Mouse (Mus musculus) regulatory T cell (primary cell): ENCODE data around the gene Sap18b.
"Not testable (repeated sequence)": the region's sequence is repeated elsewhere in the genome, so short reads cannot be mapped to it uniquely, and the experiment has no call there.

ENCODE experiments used
- in situ Hi-C: fragments of 300-600 bp; cut with MboI, MseI; formaldehyde crosslinking; loops from one replicate; pipeline ENCODE4 v1.15.1; 2025; ENCODE audit warnings: high pct_unique_total_duplicates

The Sap18b gene

DNA sequence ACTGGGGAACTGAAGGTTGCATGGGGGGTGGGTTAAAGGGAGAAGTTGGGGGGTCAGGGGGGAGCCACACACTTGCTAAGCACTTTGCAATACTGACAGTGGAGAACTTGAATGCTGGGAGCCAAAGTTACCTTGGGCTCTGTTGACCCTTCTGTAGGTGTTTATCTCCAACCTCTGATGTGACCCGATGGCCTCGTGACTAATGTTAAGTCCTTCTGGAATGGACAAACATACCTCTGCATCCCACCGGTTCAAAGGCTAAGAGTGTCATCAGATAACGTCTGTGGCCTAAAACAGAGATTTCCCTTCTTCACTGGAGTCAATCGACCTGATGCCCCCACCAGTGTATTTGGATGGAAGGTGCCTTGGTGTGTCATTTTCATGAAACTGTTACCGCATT lies 3.9 kb upstream of the Sap18b start:
- in situ Hi-C loops, result loop anchor here (5.0 to 10.0 kb wide), 2 partner anchors 474 to 914 kb away; no protein-coding TSS in a partner anchor

DNA sequence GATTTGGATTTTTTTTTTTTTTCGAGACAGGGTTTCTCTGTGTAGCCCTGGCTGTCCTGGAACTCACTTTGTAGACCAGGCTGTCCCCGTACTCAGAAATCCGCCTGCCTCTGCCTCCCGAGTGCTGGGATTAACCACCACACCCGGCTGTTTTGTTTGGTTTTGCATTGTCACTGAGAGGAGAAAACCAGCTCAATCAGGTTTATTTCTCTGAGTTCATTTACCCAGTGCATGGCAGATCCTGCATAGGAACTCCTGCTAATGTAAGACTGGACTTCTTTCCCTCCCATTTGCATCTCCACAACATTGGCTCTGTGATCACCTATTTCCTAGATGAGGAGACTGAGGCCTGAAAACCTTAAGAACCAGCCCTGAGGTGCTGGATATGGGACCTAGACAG lies 3.0 kb upstream of the Sap18b start:
- in situ Hi-C loops, result loop anchor here (5.0 to 10.0 kb wide), 2 partner anchors 473 to 915 kb away; no protein-coding TSS in a partner anchor

DNA sequence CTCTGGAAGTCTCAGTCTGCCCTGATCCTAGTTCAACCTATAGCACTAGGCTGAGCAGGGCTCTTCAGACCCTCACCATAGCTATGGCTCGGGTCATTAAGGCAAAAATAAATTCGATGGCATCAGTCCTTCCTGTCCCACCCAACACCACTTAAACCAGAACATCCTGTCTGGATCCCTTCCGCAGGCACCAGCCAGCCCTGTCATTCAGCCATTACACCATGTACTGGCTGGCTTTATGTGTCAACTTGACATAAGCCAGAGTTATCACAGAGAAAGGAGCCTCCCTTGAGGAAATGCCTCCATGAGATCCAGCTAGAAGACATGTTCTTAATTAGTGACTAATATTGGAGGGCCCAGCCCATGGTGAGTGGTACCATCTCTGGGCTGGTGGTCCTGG lies 2.4 kb upstream of the Sap18b start:
- in situ Hi-C loops, result loop anchor here (5.0 to 10.0 kb wide), 2 partner anchors 472 to 915 kb away; no protein-coding TSS in a partner anchor

DNA sequence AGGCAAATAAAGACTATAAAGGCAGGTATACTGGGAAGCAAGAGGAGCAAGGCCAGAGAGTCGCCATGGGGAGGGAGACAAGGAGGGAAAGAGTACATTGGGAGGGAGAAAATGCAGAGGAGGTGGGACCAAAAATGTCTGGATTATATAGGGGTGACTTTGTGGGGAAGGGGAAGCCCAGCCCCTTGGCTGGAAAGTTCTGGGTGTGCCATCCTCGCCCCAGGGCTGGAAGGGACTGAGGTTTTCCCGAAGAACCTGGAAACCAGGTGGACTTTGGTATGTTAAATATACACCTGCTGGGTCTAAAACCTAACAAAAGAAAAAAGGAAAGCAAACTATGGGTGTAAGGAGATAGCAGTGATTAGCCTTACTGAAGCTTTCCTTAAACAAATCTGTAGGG lies 5.0 kb downstream of the Sap18b start:
- in situ Hi-C loops, result no loop called here

DNA sequence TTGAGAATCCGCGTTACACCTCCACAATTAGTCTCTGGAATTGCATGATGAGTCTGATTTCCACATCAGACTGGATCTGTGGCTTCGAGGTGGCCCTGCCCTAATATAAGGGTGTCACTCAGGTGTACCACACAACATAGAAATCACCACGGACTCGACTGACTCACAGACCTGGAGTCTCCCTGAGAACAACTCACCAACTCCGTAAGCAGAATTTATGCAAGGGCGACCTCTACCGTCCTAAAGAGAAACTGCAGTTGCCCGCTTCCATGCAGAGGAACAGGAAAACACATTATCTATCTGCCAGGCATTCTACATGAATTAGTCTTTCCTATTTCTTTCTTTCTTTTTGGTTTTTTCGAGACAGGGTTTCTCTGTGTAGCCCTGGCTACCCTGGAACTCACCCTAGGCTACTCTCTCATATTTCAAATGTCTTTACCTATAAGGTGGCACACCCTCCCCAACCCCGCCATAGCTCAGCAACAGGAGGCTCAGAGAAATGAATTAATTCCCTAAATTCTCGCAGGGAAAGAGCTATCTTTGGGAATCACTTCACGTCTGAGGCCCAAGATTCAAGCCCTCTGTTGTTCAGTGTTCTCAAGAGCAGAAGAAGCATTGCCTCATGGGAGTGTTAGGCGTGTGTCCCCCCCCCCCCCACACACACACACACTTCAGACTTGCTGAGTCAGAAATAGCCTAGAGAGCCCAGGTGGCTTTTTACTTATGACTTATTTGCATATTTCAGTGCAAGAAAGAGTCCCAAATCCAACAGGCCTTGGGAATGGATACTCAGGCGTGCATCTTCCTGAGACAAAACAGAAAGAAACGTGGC lies 7.7 kb downstream of the Sap18b start:
- in situ Hi-C loops, result no loop called here

DNA sequence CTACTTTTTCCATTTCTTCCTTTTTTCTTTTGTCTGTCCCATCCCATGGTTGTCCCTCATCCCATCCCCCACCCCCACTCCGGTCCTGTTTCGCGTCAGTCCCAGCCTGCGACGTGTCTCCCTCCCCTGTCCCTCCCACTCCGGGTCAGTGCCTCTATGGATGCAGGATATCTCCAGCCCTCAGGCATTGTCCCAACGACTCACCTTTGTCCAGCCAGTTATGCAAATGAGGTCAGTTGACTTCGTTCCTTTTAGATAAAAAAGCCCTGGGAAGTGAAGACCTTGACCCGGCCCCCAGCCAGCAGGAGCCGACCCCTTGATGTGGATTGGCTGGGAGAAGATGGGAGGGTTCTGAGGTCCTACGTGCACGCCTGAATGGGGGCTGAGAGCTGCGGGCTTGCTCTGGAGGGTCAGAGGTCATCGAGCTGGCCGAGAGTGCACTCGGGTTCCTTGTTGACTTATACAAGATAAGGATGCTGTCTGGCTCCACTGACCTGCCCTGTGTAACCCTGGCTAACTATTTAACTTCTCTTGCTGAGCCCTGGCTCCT lies 8.4 kb downstream of the Sap18b start:
- in situ Hi-C loops, result no loop called here

DNA sequence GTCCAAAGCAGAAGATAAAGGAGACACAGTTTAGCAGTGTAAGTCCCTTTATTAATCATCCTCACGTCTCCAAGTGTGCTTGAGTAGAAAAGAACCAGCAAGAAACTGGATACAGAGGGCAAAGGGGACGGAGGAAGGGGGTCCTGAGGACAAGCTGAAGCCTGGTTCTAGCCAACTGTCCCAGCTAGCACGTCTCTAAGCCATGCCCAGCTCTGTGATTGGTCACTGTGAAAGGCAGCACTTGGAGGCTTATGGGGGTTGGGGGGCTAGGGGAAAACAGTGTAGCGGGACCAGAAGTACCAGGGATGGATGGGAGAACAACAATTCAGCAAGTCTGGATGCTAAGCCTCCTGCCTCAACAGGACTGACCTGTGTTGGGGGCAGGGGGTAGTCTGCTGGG lies 10.7 kb downstream of the Sap18b start:
- in situ Hi-C loops, result no loop called here

DNA sequence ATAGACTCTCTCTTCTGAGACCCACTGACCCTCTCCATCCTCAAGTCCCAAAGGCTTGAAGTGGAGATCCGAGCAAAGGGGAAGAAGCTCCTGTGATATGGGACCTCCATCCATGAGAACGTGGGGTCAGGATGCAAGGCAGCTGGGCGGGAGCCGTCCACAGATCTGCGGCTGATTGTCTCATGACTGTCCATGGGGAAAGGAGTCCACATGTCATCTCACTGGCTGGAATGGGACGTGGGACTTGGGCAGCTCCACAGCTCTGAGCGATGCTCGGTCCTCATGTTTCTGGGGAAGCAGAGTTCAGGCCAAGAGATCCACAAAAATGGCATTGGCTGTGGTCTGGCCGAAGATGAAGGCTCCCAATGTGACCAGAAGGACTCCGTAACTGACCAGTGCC lies 12.1 kb downstream of the Sap18b start:
- in situ Hi-C loops, result no loop called here

DNA sequence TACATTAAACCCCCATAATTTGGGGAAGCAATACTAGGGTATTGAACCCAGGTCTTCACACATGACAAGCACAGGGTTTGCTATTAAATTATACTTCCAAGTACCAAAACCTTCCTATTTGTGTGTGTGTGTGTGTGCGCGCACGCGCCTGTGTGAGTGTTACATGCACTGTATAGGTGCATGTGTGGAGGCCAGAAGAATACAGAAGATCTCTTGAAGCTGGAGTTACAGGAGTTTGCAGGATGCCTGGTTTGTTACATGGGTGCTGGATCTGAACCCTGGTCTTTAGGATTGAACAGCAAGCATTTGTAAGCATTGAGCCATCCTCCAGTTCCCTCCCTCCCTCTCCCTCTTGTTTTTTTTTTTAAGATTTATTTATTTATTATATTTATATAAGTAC lies 14.1 kb downstream of the Sap18b start:
- in situ Hi-C loops, result no loop called here

DNA sequence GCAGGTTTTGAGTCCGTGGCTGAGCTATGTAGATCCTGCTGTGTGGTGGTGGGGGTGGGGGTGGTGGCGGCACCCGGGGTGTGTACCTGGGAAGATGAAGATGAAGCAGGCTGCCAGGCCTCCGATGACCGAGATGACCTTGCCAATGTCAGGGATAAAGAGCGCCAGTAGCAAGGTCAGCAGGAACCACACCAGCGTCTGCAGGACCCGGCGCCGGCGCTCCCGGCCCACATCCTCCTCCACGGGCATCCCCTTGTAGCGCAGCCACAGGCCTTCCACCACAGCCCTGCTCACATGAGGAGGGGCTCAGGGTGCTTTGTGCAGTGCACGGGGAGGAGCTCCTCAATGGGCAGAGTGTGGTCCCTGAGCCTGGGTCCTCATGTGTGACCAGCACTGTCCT lies 16.3 kb downstream of the Sap18b start:
- in situ Hi-C loops, result no loop called here

DNA sequence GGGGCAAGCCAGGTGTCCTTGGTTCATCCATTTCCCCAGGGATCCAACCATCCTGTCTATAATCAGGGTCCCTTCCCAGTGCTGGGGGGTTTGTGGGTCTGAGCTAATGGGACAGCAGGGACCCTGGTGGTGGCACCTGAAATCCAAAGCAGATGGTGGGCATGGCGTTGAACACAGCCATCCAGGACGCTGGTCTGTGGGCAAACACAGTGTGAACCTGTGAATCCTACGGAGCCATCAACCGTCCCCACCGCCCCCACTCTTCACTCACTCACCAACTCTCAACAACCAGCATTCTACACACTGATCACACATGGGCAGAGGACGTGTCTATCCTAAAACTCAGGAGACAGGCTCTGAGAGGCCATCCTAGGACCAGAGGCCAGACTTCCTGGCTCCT lies 18.8 kb downstream of the Sap18b start:
- in situ Hi-C loops, result no loop called here

DNA sequence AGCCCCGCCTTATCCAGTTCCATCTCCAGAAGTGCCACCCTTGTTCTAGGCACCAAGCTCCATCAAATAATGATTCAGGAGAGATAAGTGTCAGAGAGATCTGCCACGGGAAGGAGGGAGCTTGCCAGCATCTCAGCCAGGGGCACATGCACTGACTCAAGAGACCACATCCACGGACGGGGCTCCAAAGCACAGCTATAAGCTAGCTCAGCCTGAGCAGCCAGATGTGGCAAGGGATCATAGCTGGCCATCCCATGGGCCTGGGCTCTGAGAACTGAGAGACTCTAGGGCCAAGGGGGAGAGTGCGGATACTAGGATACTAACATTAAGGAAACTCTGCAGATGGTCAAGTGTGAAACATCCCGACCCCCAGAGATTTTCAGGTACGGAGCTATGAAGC lies 19.9 kb downstream of the Sap18b start:
- in situ Hi-C loops, result no loop called here

DNA sequence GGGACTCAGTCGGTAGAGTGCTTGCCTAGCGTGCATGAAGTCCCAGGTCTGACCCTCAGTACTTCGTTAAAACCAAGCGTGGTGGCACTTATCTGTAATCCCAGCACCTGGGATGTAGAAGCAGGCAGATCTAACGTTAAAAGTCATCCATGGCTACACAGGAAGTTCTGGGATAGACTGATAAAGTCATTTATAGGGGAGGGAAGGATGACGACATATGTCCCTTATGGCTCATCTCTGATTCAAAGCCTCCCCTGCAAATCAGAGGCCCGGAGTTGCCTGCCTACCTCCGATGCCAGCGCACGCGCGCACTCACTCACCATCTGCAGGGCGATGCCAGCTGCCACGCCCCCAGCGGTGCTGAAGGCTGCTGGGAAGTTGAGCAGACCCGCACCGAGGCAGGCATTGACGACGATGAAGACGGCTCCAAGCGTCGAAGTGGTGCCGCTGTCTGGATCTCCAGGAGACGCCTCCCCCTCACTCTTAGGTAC lies 23.0 kb downstream of the Sap18b start:
- in situ Hi-C loops, result no loop called here

DNA sequence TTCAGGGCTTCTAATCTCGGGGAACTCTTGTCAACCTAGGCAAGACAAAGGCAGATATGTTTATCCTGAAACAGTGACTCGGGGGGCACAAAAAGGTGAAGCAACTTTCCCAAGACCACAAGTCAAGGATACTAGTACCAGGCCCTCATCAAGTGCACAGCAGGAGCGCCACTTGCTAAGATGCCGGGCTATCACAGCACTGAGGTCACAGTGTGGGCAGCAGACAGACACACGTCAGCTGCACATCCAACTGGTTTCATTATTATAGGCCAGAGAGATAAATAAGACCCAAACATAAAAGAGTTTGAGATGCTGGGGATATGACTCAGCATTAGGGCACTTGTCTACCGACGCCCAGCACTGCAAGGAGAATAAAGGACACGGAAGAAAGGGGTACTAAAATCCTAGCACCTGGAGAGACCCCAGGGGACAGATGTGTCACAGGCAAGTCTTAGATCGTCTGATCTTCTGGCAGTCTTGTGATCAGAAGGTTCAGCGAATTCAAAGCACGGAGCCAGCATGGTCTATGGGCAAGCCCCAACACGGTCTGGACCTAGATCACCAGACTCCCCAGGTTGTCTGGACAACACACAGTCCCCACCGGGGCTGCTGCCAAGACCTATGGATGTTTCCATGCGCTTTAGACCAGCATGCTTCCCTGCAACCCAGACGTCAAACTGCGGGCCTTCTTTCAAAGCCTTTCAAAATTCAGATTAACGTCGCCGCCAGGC lies 23.8 kb downstream of the Sap18b start:
- in situ Hi-C loops, result no loop called here

DNA sequence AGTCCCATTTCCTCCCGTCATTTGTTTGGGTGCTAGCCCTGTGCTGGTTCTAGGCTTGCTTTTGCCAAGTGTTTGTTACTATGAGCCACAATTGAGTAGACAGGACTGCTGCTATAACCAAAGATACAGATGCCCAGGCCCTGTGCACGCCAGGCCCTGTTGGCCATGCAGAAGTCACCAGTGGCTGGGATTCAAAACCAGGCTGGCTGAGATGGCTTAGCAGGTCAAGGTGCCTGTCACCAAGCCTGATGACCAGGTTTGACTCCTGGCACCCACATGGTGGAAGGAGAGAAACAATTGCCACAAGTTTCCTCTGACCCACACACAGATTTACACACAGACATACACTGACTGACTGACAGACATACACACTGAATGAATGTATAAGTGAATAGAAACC lies 25.2 kb downstream of the Sap18b start:
- in situ Hi-C loops, result no loop called here

DNA sequence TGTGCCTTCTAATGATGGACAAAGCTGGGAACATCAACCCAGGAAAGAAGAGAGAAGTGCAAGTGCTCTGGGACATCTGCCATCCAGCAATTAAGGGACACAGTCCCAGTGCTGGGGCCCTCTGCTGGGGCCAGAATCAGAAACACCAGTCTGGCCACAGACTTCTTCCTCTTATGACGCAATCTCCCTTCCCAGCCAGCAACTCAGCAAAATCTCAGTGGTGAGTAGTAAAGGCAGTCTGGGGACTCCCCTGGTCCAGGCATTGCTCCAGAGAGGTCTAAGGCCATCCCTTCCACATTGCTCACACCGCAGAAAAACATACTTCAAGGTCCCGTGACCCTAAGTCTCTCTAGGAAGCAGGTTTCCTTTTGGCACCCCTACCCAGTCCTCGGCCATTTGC lies 27.1 kb downstream of the Sap18b start:
- in situ Hi-C loops, result no loop called here

DNA sequence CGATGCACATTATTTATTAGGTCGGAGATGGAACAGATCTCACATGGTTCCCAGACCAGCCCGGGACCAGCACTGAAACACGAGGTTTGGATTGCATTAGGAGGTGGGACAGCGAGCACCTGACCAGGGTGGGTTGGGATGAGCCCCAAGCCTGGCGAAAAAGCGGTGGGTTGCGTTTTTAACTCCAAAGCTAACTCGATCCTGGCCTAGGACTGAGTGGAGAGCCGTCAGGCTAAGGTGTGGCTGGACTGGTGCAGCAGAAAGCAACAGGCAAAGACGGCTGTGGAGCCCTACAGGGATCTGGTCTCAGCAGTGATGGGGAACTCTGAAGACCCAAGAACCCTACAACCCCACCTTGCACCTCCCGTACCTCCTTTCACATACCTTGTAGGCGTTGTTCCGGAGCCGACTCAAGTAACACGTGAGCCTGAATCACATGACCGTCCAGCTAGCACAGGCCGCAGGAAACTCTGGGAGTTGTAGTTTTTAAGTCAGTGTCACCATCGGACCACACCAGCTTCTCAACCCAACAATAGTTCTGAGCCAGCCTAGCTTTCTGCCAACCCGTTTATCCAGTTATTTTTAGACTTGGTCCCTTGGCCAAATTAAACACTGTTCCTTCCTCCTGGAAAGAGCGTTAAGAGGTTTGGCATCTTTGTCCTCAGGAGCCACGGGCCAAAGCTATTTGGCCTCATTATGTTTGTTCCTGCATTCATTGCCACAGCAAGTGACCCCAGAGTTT lies 28.1 kb downstream of the Sap18b start, which contains the start of gene Slc38a7:
Slc38a7 (minus strand) TSS at position 438 of the 742 bp plus-strand sequence.
- in situ Hi-C loops, result no loop called here

DNA sequence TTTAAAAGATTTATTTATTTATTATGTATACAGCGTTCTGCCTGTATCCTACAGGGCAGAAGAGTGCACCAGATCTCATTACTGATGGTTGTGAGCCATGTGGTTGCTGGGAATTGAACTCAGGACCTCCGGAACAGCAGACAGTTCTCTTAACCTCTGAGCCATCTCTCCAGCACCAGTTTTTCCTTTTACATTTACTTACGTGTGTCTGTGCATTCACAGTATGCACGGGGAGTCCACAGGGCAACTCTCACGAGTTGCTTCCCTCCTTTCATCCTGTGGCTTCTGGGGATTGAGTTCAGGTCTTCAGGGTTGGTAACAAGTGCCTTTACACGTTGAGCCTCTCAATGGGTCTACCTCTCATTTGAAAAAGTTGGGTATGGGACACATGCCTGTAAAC lies 29.0 kb downstream of the Sap18b start:
- in situ Hi-C loops, result no loop called here

DNA sequence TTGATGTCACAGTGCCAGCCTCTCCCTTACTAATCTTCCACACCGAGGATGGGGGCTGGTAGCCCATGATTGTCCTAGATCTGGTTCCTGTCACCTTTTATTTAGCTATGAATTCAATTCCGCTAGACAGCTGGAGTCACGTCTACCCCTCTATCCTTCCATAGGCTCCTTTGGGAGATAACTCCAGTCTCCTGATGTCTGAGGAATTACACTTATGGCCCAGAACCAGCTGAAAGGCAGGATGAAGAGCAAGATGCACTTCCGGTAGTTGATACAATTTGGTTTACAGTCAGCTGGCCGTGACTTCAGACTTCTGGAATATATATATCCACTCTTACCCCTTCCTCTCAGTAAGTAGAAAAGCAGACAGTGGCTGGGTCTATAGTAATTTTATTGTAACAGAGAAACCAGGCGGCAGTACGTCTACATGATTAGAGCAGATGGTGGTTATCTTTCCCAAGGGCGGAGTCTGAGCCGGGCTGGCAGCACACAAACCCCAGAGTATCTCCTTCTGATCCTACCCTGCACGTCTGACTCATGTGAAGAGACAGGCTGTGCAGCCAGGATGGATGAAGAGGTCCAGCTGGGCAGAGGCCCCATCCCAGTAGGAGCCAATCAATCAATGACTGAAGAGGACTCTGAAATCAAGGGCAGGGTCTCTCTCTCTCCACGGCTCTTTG lies 38.8 kb downstream of the Sap18b start:
- in situ Hi-C loops, result not testable (repeated sequence)

DNA sequence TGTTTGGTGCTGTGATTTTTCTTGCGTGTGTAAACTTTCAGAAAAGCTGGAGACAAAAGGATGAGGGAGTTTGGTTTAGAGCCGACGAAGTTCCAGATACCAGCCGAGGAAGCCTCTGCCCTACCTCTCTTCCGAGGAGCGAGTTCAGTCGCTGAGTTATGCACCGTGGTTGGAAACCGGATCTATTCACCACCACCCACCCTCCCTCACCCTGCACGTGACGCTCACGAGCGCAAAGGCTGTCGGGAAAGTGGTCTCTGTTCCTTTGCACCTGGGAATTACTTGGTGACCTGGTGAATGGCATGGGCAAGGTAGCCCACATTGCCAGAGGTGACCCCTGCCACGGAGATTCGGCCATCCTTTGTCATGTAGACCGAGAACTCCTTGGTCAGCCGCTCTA lies 39.7 kb downstream of the Sap18b start:
- in situ Hi-C loops, result not testable (repeated sequence)

DNA sequence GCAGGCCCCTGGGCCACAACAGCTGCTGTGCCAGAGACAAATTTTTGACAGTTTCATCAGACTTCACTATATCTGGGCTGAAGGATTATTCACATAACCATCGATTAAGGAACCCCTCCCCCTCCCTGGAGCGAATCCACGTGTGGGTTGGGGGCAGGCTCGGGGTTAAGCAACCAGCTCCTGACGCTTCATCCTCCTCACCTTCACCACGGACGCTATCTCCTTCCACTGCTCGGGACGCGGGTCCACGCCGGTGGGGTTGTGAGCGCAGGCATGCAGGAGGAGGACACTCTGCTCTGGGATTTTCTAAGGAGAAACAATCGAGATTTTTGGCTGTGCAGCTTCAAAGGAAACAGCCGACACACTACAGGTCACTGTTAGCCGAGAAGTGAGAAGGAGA lies 46.5 kb downstream of the Sap18b start:
- in situ Hi-C loops, result no loop called here
